Mouse (Mus musculus) layer of hippocampus, adult 9-10 months (tissue): ENCODE results near the gene Hist2h2bb.

Experiments used
- DNase-seq: peaks from one replicate; pipeline ENCODE4 v3.0.0; 2022; ENCODE audit warnings: low spot score

Hist2h2bb gene

DNA sequence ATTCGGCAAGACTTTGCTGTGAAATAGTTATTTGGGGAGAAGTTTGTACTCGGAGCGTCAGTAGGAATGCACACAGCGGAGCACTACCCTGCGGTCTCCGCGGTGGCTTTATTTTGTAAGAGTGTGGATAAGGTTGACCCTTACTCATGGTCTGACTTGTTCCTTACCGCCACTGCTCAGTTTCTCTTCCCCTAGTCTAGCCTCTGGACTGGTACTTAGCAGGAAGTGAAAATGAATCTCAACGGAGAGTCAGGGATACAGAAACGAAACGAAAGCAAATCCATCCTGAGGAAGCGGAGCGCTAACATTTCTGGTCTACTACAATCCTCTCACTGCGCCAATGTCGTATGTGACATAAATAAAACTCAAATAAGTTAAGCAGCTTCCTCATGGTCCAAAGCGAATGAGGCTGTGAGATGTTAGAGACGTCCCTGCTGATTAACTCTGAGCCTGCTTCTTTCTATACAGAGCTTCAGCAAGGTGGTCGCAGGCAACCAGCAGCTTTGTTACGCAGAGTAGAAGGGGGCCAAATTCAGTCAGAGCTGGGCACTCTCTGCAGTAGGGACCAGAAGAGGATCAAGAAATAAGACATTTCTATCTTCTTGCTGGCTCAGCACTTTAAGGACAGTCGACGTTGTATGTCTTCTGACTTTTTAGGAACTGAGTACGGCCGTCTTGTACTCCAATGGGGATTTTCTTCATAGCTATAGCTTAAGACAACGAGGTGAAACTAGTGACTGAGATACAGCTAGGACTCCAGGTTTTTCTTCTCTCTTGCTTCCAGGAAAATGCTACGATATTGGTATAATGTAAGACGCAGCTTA lies 31.4 kb downstream of the Hist2h2bb start:
- DNase-seq, result no peak

DNA sequence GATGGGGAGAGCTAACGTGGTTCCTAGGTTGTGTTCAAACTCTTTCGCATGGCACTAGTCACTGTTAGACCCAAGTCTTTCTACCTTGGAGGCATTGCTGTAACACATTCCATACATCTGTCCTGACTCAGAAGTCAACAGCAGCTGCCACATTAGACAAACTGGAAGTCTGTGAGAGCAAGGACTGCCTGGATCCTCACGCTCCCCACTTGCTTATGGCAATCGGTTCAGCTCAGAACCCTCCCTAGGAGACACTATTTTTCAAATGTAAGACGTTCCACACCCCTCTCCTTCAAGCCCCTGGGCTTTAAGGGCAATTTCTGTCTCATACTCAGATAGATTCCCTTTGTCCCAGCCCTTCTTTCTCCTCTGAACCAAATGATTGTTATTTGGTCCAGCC lies 32.5 kb downstream of the Hist2h2bb start:
- no peak for DNase-seq

DNA sequence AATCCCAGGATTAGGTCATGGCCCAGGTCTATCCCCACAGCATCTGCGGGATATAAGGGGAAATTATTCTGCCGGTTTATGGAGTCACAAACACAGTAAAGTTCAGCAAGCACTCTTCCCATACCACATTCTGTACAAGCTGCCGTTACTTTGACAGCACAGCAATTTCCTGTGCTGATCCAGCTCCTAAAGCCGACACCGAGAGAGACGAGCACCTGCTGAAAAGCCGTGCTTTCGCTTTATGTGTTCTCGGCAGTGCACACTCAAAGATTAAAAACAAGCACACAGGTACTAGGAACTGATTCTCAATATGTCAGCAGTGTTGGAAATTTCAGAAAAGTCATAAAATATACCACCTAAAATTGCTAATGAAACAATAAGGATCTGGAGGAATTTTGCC lies 37.0 kb downstream of the Hist2h2bb start:
- DNase-seq, result no peak

DNA sequence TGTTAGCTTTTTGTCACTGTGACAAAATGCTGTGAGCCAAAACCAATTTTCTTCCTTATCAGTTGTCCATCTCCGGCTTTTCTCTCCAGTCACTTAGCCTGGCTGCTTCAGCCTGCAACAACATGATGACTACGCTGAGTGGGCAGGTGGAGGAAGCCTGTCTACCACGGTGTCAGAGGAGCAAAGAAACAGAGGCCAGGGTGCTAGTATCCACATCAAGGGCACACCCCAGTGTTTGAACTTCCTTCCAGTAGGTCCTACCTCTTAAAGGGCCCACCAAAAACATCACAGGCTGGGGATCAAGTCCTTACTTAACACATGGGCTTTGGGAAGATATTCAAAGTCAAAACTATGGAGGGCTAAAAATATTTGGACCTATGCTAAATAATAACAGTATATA lies 39.9 kb downstream of the Hist2h2bb start:
- no peak for DNase-seq

DNA sequence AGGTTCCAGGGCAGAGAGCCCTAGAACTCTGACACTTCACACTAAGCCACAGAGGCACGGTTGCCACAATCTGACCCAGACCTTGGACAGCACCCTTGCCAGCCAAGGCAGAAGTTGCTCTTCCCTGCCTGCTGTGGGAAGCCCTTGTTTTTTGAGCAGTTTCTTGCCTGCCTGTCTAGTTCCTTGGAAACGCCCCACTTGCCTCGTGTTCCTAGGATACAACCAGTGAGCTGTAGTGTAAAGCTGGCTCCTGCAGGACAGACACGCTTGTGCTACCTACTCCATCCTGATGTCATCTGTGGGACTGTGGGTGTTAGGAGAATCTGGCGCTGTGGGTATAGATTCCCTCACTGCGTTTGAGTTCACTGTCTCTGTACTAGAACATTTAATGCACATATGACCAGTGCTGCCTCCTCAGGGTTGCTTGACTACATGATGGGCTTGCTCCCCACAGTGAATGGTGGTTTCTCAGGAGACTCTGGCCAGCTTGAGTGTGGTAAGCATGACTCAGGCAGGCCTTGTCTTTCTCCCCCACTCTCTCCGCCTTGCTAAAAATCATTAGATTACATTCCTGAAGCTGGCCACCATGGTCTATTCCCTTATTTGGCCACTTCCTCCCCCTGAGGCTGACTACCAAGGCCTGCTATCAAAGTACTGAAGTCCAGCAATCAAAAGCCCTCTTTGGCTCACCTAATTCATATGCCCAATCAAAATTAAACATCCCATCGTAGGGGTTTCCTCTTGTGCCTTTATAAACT lies 43.0 kb downstream of the Hist2h2bb start:
- DNase-seq, result no peak
